Mouse (Mus musculus) thymus, adult 2 months (tissue): ENCODE measurements around the gene Ggt6.

Experiments
- CTCF ChIP-seq: fragments of 200-500 bp; IDR thresholded peaks from 2 replicates; pipeline ENCODE4 v1.5.1; 2012; ENCODE audit warnings: mild to moderate bottlenecking, control low read depth, low read length, moderate library complexity, borderline replicate concordance; ENCODE audit not compliant: control insufficient read depth, poor library complexity, insufficient read depth; ENCODE audit errors: extremely low read depth
- POLR2A ChIP-seq: fragments of 200-500 bp; IDR thresholded peaks from 2 replicates; pipeline ENCODE4 v1.6.1; 2012; ENCODE audit warnings: mild to moderate bottlenecking, low read length, control low read depth, moderate library complexity; ENCODE audit not compliant: control insufficient read depth, poor library complexity, insufficient read depth; ENCODE audit errors: extremely low read depth

- no peak for TF ChIP-seq POLR2A
- no peak for TF ChIP-seq CTCF
Observed at GRCm38 (mm10) chr11:72453105-72453953, 18.0 kb downstream of the Ggt6 start.
